Mouse (Mus musculus): ENCODE measurements at regions not wholly inside any gene's neighbourhood (a gene's known extent, or its start where the extent isn't known, plus 50 kb on each side); places are given as distances from the start of the nearest gene placed in this dataset.
A peak's percentile ranks its signal among the peaks of the same experiment; 100 is the strongest.

DNA sequence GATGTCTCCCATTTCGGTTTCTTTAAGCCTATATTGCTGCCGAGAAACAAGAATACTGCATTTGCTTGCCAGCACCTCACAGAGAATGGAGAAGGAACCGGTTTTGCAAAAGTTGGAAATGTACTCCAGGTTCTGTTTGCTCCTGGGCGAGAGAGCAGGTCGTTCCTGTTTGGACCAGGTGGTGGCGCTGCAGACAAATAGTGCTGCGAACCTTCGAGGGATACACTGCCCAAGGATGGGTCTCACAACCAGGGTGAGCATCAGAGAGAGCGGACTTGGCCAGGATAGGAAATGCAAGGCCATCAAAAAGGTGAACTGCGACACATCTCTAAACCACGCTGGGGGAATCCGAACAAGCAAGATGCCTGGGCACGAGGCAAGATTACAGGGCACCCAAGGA, 54.0 kb upstream of the Ets2 start:
- DNase-seq (ENCODE audit: inconsistent age in 2 of 2, low spot score in 1 of 2), result peak; percentile 66 to 92

DNA sequence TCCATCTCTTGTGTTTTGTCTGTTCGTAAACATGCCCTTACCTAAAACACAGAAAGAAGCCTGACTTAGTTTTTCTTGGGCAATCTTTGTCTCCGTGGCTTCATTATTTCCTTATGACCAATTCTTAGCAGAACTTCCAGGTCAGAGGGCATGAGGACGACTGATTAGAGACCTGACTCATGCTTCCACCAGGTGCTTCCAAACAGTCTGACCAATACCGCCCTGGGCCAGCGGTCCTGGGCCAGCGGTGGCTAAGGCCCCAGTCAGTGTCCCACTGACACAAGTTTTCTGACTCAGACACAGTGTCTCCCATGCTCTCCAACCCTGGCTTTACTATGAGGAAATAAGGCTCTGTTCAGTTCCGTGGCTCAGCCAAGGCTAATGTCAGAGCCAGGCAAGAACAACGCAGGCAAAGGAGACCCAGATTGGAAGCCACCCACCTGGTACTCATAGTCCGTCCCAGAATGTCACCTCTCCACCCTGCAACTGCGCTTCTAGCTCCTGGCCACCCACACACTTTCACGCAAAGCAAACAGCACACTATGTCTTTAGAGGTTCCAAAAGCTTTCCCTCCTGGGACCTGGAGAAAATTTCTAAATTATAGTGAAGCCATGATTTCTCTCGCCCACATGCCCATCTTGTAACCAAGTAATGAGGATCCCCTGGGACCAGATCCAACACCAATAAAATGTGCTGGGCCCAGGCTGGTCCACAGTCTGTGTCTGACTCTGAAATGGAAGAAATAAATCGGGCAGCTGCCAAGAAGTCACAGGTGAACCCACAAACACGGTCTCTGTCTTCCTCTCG, 56.6 kb upstream of the Erg start:
- no peak for DNase-seq (ENCODE audit: inconsistent age in 2 of 2, low spot score in 1 of 2)

DNA sequence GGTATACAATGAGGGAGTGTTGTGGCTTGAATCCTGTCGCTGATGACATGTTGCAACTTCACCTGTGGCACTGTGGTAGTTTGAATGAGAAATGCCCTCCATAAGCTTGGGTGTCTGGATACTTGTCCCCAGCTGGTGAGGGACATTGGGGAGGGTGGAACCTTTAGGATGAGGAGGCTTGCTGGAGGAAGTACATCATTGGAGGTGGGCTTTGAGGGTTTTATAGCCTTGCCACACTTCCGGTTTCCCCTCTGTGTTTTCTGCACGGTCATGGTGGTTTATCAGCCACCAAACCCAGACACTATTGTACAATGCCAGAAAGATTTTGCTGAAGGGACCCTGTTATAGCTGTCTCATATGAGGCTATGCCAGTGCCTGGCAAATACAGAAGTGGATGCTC, 54.3 kb upstream of the Erg start:
- no peak for DNase-seq (ENCODE audit: inconsistent age in 2 of 2, low spot score in 1 of 2)

DNA sequence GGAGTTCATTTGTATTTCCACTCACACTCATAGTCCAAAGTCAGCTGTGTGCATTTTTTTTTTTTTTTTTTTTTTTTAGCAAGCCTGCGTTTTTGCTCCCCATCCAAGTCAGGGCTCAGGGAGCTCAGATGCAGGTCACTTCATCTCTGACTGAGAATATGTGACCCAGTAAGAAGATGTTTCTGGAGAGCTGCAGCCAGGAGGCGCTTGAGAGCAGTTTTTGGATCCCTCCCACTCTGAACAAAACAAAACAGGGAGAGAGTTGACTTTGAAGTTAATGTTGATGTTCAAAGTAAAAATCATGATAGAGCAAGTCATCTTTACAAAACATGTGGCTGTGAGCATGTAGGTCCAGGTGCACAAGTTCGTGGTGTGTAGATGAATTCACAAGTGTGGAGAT, 53.3 kb upstream of the Erg start:
- DNase-seq (ENCODE audit: inconsistent age in 2 of 2, low spot score in 1 of 2), result no peak

DNA sequence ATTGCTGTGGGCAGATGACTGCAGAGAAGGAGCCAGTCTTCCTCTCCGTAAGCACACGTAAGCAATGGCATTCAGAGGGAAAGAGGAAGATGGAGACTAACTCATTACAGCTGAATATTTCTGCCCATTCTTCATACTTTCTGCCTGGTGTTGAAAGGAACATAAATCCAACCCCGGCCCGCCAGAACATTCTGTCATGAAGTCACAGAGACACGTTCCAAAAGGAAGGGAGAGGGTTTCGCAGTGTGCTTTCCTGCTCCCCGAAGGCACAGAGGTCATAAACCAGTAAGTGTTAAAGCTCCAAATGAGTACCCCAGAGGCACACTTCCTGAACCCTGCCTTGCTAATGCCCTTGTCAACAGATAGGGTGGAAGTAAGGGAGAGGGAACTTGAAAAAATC, 51.5 kb upstream of the Erg start:
- DNase-seq (ENCODE audit: inconsistent age in 2 of 2, low spot score in 1 of 2), result no peak

DNA sequence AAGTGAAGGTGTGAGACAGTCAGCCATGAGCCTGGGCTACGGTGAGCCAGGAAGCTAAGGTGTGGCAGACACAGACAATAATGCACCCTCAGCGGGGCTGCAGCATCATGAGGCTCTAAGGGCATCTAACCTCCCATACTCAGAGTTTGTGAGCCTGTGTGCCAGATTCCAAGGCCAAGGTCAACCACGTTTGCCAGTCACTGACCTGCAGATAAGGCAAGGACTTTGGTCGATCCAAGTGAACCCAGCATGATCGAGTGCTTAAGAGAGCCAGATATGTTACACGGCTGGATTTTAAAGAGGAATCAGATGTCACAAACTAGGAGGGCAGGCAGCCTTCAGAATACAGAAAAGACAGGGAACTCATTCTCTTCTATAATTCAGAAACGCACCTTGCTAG, 50.2 kb upstream of the Erg start:
- DNase-seq (ENCODE audit: inconsistent age in 2 of 2, low spot score in 1 of 2), result peak in 1 of 2 experiments; percentile 14
